Mouse (Mus musculus) hindlimb bud, embryonic 11.5 days (tissue): ENCODE results near the gene Shisa5.

ENCODE experiments used
- DNase-seq: peaks from one replicate; pipeline ENCODE4 v3.0.0-alpha.2; 2012; ENCODE audit warnings: low read depth, low spot score; ENCODE audit errors: extremely low spot score

The Shisa5 gene

GRCm38 (mm10) chr9:109038086-109038895 is at the start of gene Shisa5:
Gene Shisa5 (plus strand): TSS chr9:109038565.
- DNase-seq = no peak

DNA sequence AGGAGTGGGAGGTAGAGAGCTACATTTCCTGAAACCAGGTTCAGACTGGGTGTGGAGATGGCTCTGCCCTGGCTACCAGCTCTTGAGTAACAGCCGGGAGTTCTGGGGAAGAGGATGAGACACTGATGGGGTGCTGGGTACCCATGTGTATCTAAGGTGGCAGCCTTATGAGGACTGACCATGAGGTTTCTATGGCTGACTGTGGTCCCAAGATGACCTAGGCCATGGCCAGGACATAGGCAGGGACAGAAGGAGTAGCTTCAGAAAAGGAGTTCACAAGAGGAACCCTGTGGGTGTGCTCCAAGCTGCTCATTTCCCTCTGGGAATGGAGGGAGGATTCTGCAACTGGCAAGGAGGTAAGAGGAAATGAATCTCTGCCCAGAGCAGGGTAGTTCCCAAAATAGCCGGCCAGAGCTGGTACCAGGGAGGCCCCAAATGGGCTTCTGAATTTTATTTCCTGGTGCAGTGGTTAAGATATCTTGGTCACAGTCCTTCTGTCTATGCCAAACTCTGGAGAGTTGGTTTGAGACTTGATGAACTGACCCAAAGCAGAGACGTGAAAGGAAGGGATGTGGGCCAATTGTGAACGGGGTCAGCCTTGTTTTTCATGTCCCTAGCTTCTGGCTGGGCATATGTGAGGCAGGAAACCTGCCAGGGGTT is 48.4 kb upstream of the Shisa5 start:
- no peak for DNase-seq

DNA sequence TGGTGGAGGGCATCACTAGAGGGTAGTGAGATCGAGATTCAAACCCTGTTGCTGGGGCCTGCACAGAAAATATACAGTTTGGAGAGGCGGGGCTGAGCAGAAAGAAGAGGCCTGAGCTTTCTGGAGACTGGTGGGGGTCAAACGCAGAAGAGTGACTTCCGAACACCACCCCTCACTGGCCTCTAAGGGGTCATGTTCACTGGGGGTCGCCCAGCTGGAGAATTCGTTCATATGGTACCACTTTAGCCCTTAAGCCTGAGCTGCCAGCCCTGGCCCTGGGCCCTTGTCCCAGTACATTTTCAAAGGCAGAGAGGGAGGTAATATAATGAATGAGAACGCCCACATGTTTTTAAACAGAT is 47.9 kb upstream of the Shisa5 start:
- DNase-seq = peak; percentile 8

- peak; percentile 98 for DNase-seq
Observed at GRCm38 (mm10) chr9:108991428-108992084, 46.8 kb upstream of the Shisa5 start, which contains the start of gene Pfkfb4. Gene Pfkfb4 (plus strand): TSS chr9:108991778.

DNA sequence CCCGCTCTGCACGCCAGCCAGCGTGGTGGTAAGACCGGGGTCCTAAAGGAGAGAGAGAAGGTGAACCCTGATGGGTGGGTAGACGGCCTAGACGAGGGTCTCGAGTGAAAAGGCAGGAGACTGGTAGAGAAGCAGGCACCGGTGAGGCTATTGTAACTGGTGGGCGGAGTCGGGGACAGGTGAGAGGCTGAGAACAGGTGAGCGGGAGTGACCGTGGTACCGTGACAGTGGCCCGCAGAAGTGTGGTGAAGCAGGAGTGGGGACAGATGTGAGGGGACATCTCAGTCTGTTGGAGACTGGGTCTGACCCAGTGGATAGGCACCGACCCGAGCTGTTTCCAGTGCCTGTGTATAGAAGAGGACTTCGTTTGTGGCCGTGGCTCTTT is 46.3 kb upstream of the Shisa5 start:
- no peak for DNase-seq

DNA sequence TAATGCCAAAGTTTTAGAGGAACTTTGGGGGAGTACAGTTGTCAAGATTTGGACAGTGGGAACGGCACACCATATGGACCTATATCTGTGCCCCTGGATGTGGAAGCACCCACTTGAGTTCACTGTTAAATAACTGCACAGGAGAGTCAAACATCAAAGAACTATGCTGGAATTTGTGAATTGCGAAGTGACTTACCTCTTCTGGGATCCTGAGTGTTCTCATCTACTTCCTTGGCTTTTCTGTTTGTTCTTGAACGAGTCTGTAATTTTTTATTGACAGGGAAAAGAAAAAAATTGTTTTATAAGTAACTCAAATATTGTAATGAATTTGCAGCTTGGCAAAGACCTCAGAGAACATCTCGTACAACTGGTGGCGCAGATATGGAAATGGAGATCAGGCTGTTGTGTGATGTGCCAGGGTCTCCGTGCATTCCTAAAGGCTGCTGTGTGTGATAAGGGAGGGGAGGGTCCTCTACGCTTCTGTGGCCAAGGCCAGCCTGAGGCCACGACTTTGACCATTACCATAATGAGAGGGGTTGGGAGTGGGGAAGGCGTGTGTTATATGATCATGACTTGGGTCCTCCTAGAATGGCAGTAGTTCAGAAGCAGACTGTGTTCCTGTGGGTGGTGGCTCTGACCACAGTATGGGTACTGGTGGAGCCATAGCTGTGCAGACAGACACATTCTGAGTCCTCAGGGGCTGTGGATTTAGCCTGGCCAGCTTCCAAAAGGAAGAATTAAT is 45.6 kb upstream of the Shisa5 start:
- DNase-seq = no peak

DNA sequence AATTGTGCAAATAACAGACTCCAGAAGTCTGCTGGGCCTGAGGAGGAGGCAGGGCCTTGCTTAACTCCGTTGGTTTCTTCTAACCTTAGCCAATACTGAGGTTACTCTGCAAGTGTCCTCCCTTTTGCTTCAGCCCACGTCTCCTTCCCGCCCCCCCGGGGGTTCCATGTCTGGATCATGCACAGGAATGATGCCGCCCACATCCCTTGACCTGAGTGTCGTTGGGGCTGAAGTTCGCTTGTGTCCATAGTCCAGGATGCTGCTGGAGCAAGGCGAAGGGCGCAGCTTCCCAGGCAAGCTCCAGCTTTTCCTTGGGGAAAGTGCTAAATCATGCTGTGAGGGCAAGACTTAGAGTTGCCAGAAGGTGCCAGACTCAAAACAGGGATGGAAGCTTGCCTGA is 42.0 kb upstream of the Shisa5 start:
- no peak for DNase-seq

GRCm38 (mm10) chr9:108998287-108999166 is 39.8 kb upstream of the Shisa5 start:
- no peak for DNase-seq

- no peak for DNase-seq
Observed at GRCm38 (mm10) chr9:108999167-108999526, 39.2 kb upstream of the Shisa5 start.

- DNase-seq = peak; percentile 39
Observed at GRCm38 (mm10) chr9:109000726-109001125, 37.6 kb upstream of the Shisa5 start.

GRCm38 (mm10) chr9:109003201-109003600 is 35.2 kb upstream of the Shisa5 start:
- peak; percentile 20 for DNase-seq

DNA sequence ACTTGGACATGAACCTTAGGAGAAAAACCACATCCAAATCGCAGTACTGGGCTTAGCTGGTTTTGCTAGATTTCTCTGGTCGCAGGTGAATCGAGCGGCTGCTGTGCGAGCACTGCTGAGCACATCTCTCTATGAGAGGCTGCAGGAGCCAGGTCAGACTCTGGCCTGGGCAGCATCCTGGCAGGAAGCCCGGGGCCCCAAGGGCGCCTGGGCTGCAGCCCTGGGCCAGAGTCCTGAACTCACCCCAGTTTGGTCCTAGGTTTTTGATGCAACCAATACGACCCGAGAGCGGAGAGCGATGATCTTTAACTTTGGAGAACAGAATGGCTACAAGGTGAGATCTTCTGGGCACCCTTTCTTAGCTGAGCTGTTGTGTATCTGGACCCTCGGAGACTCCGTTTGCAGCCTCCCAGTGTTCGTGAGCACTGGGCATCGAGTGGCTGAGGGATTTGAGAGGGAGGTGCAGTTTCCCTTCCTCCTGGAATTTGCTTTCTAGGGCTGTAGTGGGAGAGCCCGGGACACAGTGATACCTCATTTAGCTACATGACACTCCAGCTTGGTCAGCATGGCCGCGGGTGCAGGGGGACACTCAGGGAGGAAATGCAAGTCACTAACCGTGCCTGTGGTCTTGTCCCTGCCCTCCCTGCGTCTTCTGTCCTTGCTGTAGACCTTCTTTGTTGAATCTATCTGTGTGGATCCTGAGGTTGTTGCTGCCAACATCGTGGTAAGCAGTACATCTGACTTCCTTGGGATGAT is 31.2 kb upstream of the Shisa5 start:
- no peak for DNase-seq

DNA sequence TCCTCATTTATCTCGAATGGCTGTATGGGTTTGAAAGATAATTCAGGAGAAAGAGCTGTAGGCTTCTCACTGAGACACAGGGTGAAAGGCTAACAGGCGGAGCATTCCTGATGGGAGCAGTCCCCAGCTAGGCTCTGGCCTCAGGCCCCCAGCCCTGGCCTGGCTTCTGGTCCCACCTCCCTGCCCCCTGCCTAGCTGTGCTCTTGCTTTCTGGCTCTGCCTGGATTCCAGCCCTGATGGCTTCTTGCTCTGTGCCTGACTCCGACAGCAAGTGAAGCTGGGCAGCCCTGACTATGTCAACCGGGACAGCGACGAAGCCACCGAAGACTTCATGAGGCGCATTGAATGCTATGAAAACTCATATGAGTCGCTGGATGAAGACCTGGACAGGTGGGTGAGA is 30.3 kb upstream of the Shisa5 start:
- DNase-seq = no peak

DNA sequence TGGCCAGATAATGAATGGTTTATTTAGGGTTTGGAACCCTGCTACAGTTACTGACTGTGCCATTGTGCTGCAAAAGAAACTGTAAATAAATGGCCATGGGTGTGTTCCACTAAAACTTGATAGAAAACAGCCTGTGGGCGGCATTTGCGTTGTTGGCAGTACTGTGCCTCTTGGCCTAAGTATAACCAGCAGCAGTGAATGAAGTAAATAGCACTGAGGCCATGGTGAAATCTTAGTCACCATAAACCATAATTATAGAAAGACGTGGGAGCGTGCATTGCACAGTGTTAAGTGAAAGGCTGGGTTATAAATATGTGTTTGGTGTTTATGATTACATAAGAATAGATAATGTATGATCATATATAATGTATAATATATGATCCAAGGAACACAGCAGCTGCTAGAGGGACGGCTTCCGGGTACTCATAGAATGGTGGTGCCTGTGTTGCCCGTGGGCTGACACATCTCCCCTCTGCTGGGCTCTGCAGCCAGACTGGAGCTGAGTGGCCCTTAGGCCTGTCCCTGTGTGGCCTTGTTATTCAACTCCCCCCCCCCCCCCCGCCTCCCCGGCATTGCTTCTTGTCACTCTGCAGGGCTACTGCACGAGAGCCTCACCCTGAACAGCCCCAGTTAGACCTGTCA is 29.2 kb upstream of the Shisa5 start:
- no peak for DNase-seq

DNA sequence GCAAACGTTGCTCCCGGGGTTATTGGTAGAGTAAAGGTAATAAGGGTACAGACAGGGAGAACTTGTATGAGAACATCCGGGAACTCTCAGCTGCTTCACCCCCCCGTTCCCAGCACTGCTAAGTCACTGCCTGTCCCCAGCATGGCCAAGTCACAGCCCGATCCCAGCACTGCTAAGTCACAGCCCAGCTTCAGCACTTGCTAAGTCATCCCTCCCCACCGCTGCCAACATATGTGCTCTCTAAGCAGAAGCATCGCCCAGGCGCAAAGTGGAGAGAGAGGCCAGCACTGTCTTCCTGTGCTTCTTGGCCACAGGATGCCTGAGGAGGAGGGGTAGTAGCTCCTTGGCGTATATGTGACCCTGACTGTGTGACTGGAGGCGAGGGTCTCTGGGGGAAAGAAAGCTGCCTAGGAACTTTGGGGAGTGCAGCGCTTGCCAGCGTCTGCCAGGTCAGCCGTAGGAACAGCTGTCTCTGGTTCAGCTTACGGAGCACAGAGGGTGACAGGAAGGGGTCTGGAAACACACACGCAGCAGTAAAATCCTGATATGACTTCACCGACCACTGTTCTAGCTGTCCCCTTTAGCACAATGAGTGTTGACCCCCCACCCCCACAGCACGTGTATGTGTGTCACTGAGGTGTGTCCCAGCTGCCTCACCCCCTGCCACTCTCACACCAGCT is 28.6 kb upstream of the Shisa5 start:
- no peak for DNase-seq

DNA sequence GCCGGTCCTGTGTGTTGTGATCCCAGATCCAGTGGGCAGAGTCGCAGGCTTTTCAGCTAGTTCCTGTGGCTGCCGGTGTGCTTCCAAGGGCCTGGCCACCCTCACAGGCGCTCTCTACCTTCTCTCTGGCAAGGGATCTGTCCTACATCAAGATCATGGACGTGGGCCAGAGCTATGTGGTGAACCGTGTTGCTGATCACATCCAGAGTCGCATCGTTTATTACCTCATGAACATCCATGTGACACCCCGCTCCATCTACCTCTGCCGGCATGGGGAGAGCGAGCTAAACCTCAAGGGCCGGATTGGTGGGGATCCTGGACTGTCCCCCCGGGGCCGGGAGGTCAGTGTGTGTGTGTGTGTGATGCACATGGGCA is 28.1 kb upstream of the Shisa5 start:
- no peak for DNase-seq

GRCm38 (mm10) chr9:109015397-109015796 is 23.0 kb upstream of the Shisa5 start:
- no peak for DNase-seq

GRCm38 (mm10) chr9:109016973-109017604 is 21.3 kb upstream of the Shisa5 start:
- no peak for DNase-seq
